8 mouse cellular contexts compared by ENCODE assay signal in genomic region chr15:4027671-4028410, GRCm38 (mm10). TPM values are rescaled to one million over a fixed set of nuclear protein-coding genes. Genes with fewer than 3 reads are reported as not detected.
DNase-seq lines count a peak whose midpoint lies in the region; ATAC-seq and TF ChIP-seq lines count a peak whose summit lies in the region.

No protein-coding gene starts in this region.

- no peaks in the 10 kb centered on the region for H3K4me1 ChIP-seq in liver, adult 2 months (ENCODE audit: control insufficient read depth, insufficient read depth, low read length)
- peaks cover 9% of the 10 kb centered on the region; the same call in 1 of the 2 replicates for H3K4me1 ChIP-seq in intestine, embryonic 15.5 days (replicated peaks)
- peaks cover 23% of the 10 kb centered on the region for H3K4me1 ChIP-seq in midbrain, embryonic 15.5 days

- no peak for TF ChIP-seq CTCF in liver, adult 2 months (IDR thresholded peaks at IDR 0.05; ENCODE audit: low read depth, low read length)

- no peak for TF ChIP-seq POLR2A in liver, adult 2 months (IDR thresholded peaks at IDR 0.05; ENCODE audit: extremely low read depth, insufficient read depth, low read length)

- no peak for ATAC-seq in intestine, embryonic 15.5 days
- ATAC-seq in midbrain, embryonic 15.5 days (replicated peaks): no peak

- H3K36me3 ChIP-seq in liver, adult 2 months (ENCODE audit: control insufficient read depth, insufficient read depth, low read length): no peaks in the 10 kb centered on the region
- H3K36me3 ChIP-seq in intestine, embryonic 15.5 days: no peaks in the 10 kb centered on the region
- no peaks in the 10 kb centered on the region for H3K36me3 ChIP-seq in midbrain, embryonic 15.5 days (replicated peaks)

- H3K4me3 ChIP-seq in liver, adult 2 months (ENCODE audit: insufficient read depth, low read depth, low read length): peak overlapping the region; percentile 70; the same call in 1 of the 2 replicates
- peak overlapping the region; percentile 87 for H3K4me3 ChIP-seq in intestine, embryonic 15.5 days (replicated peaks)
- peak overlapping the region; percentile 82 for H3K4me3 ChIP-seq in midbrain, embryonic 15.5 days

- no peak overlapping the region for H3K9ac ChIP-seq in liver, adult 2 months (ENCODE audit: low read depth, low read length)
- H3K9ac ChIP-seq in intestine, embryonic 15.5 days: peak overlapping the region; percentile 86
- peak overlapping the region; percentile 88 for H3K9ac ChIP-seq in midbrain, embryonic 15.5 days

- no peak for DNase-seq in liver, adult 2 months (ENCODE audit: extremely low read depth, low read depth, low spot score)
- no peak for DNase-seq in liver
- peak; percentile 29 for DNase-seq in embryo, embryonic 11 days
- no peak for DNase-seq in gastrocnemius, adult 8-10 months (ENCODE audit: low spot score in 2 of 2)
- no peak for DNase-seq in cerebellum, postnatal 14 days
- no peak for DNase-seq in gastrocnemius, adult 18-20 months (ENCODE audit: low spot score)

- H3K27ac ChIP-seq in liver, adult 2 months (replicated peaks; ENCODE audit: insufficient read depth, low read depth, low read length): no peak overlapping the region
- peak overlapping the region; percentile 98 for H3K27ac ChIP-seq in intestine, embryonic 15.5 days
- peak overlapping the region; percentile 98 for H3K27ac ChIP-seq in midbrain, embryonic 15.5 days

- H3K27me3 ChIP-seq in liver, adult 2 months (ENCODE audit: control insufficient read depth, insufficient read depth, low read length): no peaks in the 10 kb centered on the region; the same call in 1 of the 2 replicates
- H3K27me3 ChIP-seq in intestine, embryonic 15.5 days (replicated peaks): no peaks in the 10 kb centered on the region
- H3K27me3 ChIP-seq in midbrain, embryonic 15.5 days (replicated peaks): no peaks in the 10 kb centered on the region

- no peaks in the 10 kb centered on the region for H3K79me2 ChIP-seq in liver, adult 2 months (ENCODE audit: control insufficient read depth, insufficient read depth, low read length)

- WGBS in liver, adult 2 months: 42% methylated on average over 6 of the region's 6 CpGs
- WGBS in intestine, embryonic 15.5 days: 9% methylated on average over 6 of the region's 6 CpGs
- WGBS in midbrain, embryonic 15.5 days: 10% methylated on average over 6 of the region's 6 CpGs

- H3K9me3 ChIP-seq in intestine, embryonic 15.5 days: no peaks in the 10 kb centered on the region
- no peaks in the 10 kb centered on the region for H3K9me3 ChIP-seq in midbrain, embryonic 15.5 days

- H3K4me2 ChIP-seq in intestine, embryonic 15.5 days (replicated peaks): peak overlapping the region; percentile 85
- peak overlapping the region; percentile 54 for H3K4me2 ChIP-seq in midbrain, embryonic 15.5 days

RNA-seq across cellular contexts. Expression of gene Oxct1, which starts 1.7 kb away (rescaled TPM):
- 5.2 and 6.4 TPM in 2 replicates for total RNA-seq in liver, adult 2 months (2014; rRNA removed)
- 1.2 and 1.7 TPM in 2 replicates for polyA plus RNA-seq in liver, adult 2 months (2012; rRNA removed)
- polyA plus RNA-seq in intestine, embryonic 15.5 days (2015; fragmentation: Nextera tagmentation; extraction: Ambion mirVana): 175 and 233 TPM in 2 replicates
- 285 and 301 TPM in 2 replicates for polyA plus RNA-seq in midbrain, embryonic 15.5 days (2015; fragmentation: Nextera tagmentation; extraction: Ambion mirVana)
- total RNA-seq in gastrocnemius, adult 8-10 months (2022): 100 to 1,000 TPM; 233 to 311 (median 280) TPM
- 100 to 1,000 TPM; 340 to 369 TPM for total RNA-seq in gastrocnemius, adult 18-20 months (2021)

RNA-seq across cellular contexts. Expression of gene AW549877, which starts 32.3 kb away (rescaled TPM):
- total RNA-seq in liver, adult 2 months (2014; rRNA removed): 20.3 and 20.9 TPM in 2 replicates
- 5.5 and 5.8 TPM in 2 replicates for polyA plus RNA-seq in liver, adult 2 months (2012; rRNA removed)
- 29.3 and 31.6 TPM in 2 replicates for polyA plus RNA-seq in intestine, embryonic 15.5 days (2015; fragmentation: Nextera tagmentation; extraction: Ambion mirVana)
- polyA plus RNA-seq in midbrain, embryonic 15.5 days (2015; fragmentation: Nextera tagmentation; extraction: Ambion mirVana): 39.3 and 41.2 TPM in 2 replicates
- 10 to 100 TPM in 3 of 4 experiments, 1 to 10 TPM in 1; 9.1 to 11.8 (median 10.5) TPM for total RNA-seq in gastrocnemius, adult 8-10 months (2022)
- total RNA-seq in gastrocnemius, adult 18-20 months (2021): 10 to 100 TPM; 10.5 to 12.1 TPM

RNA-seq across cellular contexts. Expression of gene Fbxo4, which starts 48.5 kb away (rescaled TPM):
- total RNA-seq in liver, adult 2 months (2014; rRNA removed): 18.0 and 21.1 TPM in 2 replicates
- polyA plus RNA-seq in liver, adult 2 months (2012; rRNA removed): 7.3 and 8.3 TPM in 2 replicates
- 12.3 and 13.0 TPM in 2 replicates for polyA plus RNA-seq in intestine, embryonic 15.5 days (2015; fragmentation: Nextera tagmentation; extraction: Ambion mirVana)
- polyA plus RNA-seq in midbrain, embryonic 15.5 days (2015; fragmentation: Nextera tagmentation; extraction: Ambion mirVana): 7.9 and 9.4 TPM in 2 replicates
- 1 to 10 TPM; 2.6 to 4.7 (median 3.1) TPM for total RNA-seq in gastrocnemius, adult 8-10 months (2022)
- 1 to 10 TPM; 2.9 to 3.6 TPM for total RNA-seq in gastrocnemius, adult 18-20 months (2021)

Comparison
In these comparisons a context has a peak if more than half of its experiments do, and no peak if none do; other contexts are left out.
1. RNA of gene Oxct1, which starts 1.7 kb away (total RNA-seq): 340 to 369 TPM in gastrocnemius, adult 18-20 months and 233 to 311 TPM in gastrocnemius, adult 8-10 months; 5.2 to 6.4 TPM in liver, adult 2 months; every median in the first group is over 10 times any median in the second.
2. Peak in every context shown above with its lines, with median percentiles within 50 percentile points of each other: H3K4me3 ChIP-seq.